Mouse (Mus musculus): ENCODE measurements around the gene Hipk1. TPM values are rescaled to one million over a fixed set of nuclear protein-coding genes. Genes with fewer than 3 reads are reported as not detected.

Hipk1 gene
- polyA plus RNA-seq, 1 experiment from 2014 or later, result 13.8 TPM

DNA sequence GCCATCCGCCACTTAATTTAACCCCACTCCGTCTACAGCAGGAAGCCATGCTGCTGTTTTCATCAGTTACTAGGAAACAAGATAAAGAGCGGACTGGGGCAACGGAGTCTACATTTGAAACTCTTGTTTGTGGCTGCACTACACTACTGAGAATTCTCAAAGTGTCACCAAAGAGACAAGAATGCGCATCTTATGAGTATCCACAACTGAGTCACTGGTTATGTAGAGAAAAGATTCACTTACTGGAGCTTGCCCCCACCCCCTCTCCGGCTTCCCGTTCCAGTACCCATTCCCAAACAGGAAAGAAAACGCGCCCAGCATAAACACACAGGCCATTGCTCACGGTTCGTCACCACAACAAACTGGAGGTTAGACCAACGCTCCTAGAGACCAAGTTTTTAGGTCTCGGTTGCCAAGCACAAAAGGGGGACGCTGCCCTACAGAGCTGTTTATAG, 1.4 kb downstream of the Hipk1 start:
- peak overlapping the region; percentile 97 for H3K4me3 ChIP-seq (ENCODE audit: low read depth, low read length)
- H3K27ac ChIP-seq (replicated peaks; ENCODE audit: low read depth, low read length), result no peak overlapping the region
- no peak for ATAC-seq (replicated peaks; ENCODE audit: insufficient number of reproducible peaks, low FRiP score, low TSS enrichment, low read depth)
- H3K4me2 ChIP-seq (ENCODE audit: low read depth, low read length), result peak overlapping the region; percentile 78
- H3K4me1 ChIP-seq (ENCODE audit: control insufficient read depth, insufficient read depth, low read length), result no peaks in the 10 kb centered on the region
- 3% methylated on average over 14 of the region's 14 CpGs for WGBS
- H3K9ac ChIP-seq (replicated peaks; ENCODE audit: low read length), result peak overlapping the region; percentile 96
- no peaks in the 10 kb centered on the region for H3K9me3 ChIP-seq (replicated peaks; ENCODE audit: control insufficient read depth, low read length)
- no peaks in the 10 kb centered on the region for H3K27me3 ChIP-seq (ENCODE audit: control insufficient read depth, insufficient read depth, low read length)
- peak; percentile 54 for DNase-seq (ENCODE audit: low spot score)
- no peaks in the 10 kb centered on the region for H3K36me3 ChIP-seq (replicated peaks; ENCODE audit: control insufficient read depth, insufficient read depth, low read depth, low read length)

DNA sequence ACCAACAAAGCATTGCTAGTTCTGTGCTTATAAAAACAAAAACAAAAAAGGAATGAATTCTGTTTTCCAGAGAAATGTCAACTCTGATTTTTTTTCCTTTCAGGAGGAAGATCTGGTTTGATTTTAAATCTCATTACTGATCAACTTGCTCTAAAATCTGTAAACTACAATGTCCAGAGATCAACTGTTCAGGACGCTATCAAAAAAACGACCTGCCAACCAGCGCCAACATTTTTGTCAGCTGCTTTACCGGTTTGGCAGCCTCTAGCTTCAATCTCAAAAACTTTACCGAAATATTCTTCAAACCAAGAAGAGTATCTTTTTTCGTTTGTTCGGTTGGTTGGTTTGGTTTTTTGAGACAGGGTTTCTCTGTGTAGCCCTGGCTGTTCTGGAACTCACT, 2.3 kb downstream of the Hipk1 start:
- no peaks in the 10 kb centered on the region for H3K4me1 ChIP-seq (ENCODE audit: control insufficient read depth, insufficient read depth, low read length)
- WGBS, result 82% methylated on average over 7 of the region's 7 CpGs
- no peaks in the 10 kb centered on the region for H3K36me3 ChIP-seq (replicated peaks; ENCODE audit: control insufficient read depth, insufficient read depth, low read depth, low read length)
- H3K9me3 ChIP-seq (replicated peaks; ENCODE audit: control insufficient read depth, low read length), result no peaks in the 10 kb centered on the region
- DNase-seq (ENCODE audit: low spot score), result no peak
- H3K4me2 ChIP-seq (ENCODE audit: low read depth, low read length), result no peak overlapping the region
- H3K4me3 ChIP-seq (ENCODE audit: low read depth, low read length), result no peak overlapping the region
- no peak overlapping the region for H3K9ac ChIP-seq (replicated peaks; ENCODE audit: low read length)
- no peaks in the 10 kb centered on the region for H3K27me3 ChIP-seq (ENCODE audit: control insufficient read depth, insufficient read depth, low read length)
- ATAC-seq (replicated peaks; ENCODE audit: insufficient number of reproducible peaks, low FRiP score, low TSS enrichment, low read depth), result no peak
- no peak overlapping the region for H3K27ac ChIP-seq (replicated peaks; ENCODE audit: low read depth, low read length)

- ATAC-seq (replicated peaks; ENCODE audit: insufficient number of reproducible peaks, low FRiP score, low TSS enrichment, low read depth) (no peak), DNase-seq (ENCODE audit: low spot score) (no peak)
- no peaks in the 10 kb centered on the region for H3K9me3 ChIP-seq (replicated peaks; ENCODE audit: control insufficient read depth, low read length)
- no peaks in the 10 kb centered on the region for H3K4me1 ChIP-seq (ENCODE audit: control insufficient read depth, insufficient read depth, low read length)
- 68% methylated on average over 7 of the region's 7 CpGs for WGBS
- no peak overlapping the region for H3K4me3 ChIP-seq (ENCODE audit: low read depth, low read length)
- no peak overlapping the region for H3K4me2 ChIP-seq (ENCODE audit: low read depth, low read length)
- no peak overlapping the region for H3K9ac ChIP-seq (replicated peaks; ENCODE audit: low read length)
- no peaks in the 10 kb centered on the region for H3K27me3 ChIP-seq (ENCODE audit: control insufficient read depth, insufficient read depth, low read length)
- H3K27ac ChIP-seq (replicated peaks; ENCODE audit: low read depth, low read length), result no peak overlapping the region
- H3K36me3 ChIP-seq (replicated peaks; ENCODE audit: control insufficient read depth, insufficient read depth, low read depth, low read length), result no peaks in the 10 kb centered on the region
Measured at GRCm38 (mm10) chr3:103787225-103787624, 4.1 kb downstream of the Hipk1 start.

DNA sequence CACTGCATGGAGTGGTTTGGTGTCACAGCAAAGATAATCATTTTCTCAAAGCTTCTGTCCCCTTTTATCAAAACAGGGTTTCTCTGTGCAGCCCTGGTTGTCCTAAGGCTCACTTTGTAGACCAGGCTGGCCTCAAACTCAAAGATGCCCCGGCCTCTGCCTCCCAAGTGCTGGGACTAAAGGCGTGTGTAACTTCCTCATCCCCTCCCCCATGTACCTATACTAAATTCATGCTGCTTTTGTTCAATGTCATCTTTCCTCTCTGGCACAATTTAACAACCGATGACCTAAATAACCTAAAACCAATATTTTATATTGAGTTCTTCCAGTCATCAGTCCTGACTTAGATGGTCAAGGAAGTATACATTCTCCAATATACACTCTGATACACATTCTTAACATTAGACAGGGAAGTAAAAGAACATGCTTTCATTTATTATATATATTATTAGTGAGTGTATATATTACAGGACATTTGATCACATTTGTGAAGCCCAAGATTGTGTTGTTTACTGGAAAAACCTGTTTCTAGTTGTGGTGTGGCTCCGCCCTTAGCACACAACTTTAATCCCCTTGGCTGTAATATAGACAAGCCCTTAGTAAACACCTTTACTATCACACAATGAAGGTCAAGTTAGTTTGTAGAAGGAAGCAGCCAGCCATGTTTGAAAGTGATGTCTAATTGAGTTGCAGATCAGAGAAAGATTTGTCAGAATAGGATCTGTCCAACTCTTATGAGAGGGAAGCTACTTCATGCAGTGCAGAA, 8.3 kb downstream of the Hipk1 start:
- no peak overlapping the region for H3K9ac ChIP-seq (replicated peaks; ENCODE audit: low read length)
- no peaks in the 10 kb centered on the region for H3K4me1 ChIP-seq (ENCODE audit: control insufficient read depth, insufficient read depth, low read length)
- H3K4me3 ChIP-seq (ENCODE audit: low read depth, low read length), result no peak overlapping the region
- WGBS, result 88% methylated on average over 4 of the region's 4 CpGs
- ATAC-seq (replicated peaks; ENCODE audit: insufficient number of reproducible peaks, low FRiP score, low TSS enrichment, low read depth) (no peak), DNase-seq (ENCODE audit: low spot score) (no peak)
- H3K27ac ChIP-seq (replicated peaks; ENCODE audit: low read depth, low read length), result no peak overlapping the region
- no peaks in the 10 kb centered on the region for H3K9me3 ChIP-seq (replicated peaks; ENCODE audit: control insufficient read depth, low read length)
- no peaks in the 10 kb centered on the region for H3K27me3 ChIP-seq (ENCODE audit: control insufficient read depth, insufficient read depth, low read length)
- no peaks in the 10 kb centered on the region for H3K36me3 ChIP-seq (replicated peaks; ENCODE audit: control insufficient read depth, insufficient read depth, low read depth, low read length)
- no peak overlapping the region for H3K4me2 ChIP-seq (ENCODE audit: low read depth, low read length)

GRCm38 (mm10) chr3:103780777-103781176, 10.6 kb downstream of the Hipk1 start:
- DNase-seq (ENCODE audit: low spot score) (no peak), ATAC-seq (replicated peaks; ENCODE audit: insufficient number of reproducible peaks, low FRiP score, low TSS enrichment, low read depth) (no peak)
- H3K4me3 ChIP-seq (ENCODE audit: low read depth, low read length), result no peak overlapping the region
- H3K9me3 ChIP-seq (replicated peaks; ENCODE audit: control insufficient read depth, low read length), result no peaks in the 10 kb centered on the region
- H3K27me3 ChIP-seq (ENCODE audit: control insufficient read depth, insufficient read depth, low read length), result no peaks in the 10 kb centered on the region
- H3K36me3 ChIP-seq (replicated peaks; ENCODE audit: control insufficient read depth, insufficient read depth, low read depth, low read length), result peaks cover 5% of the 10 kb centered on the region; the same call in 1 of the 2 replicates
- no peak overlapping the region for H3K9ac ChIP-seq (replicated peaks; ENCODE audit: low read length)
- no peak overlapping the region for H3K27ac ChIP-seq (replicated peaks; ENCODE audit: low read depth, low read length)
- H3K4me1 ChIP-seq (ENCODE audit: control insufficient read depth, insufficient read depth, low read length), result no peaks in the 10 kb centered on the region
- WGBS, result 74% methylated on average over 5 of the region's 5 CpGs
- H3K4me2 ChIP-seq (ENCODE audit: low read depth, low read length), result no peak overlapping the region

DNA sequence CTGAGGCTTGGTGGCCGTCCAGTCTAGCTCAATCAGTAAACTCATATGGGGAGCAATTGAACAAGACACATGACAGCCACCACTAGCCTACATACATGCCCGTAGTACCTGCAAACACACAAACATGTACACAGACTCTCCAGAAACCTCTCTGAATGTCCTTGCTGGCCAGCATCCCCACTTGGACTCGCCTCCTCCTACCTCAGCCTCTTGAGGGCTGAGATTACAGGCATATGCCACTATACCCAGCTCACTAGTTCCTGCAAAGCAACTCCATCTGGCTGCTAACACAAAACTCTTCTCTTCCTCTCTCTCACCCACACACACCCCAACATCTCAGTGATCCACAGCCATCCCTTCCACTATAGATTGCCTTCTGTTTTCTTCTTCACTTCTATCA, 11.1 kb downstream of the Hipk1 start:
- no peaks in the 10 kb centered on the region for H3K27me3 ChIP-seq (ENCODE audit: control insufficient read depth, insufficient read depth, low read length)
- no peak overlapping the region for H3K4me2 ChIP-seq (ENCODE audit: low read depth, low read length)
- H3K4me1 ChIP-seq (ENCODE audit: control insufficient read depth, insufficient read depth, low read length), result no peaks in the 10 kb centered on the region
- H3K9ac ChIP-seq (replicated peaks; ENCODE audit: low read length), result no peak overlapping the region
- no peak overlapping the region for H3K27ac ChIP-seq (replicated peaks; ENCODE audit: low read depth, low read length)
- no peak for ATAC-seq (replicated peaks; ENCODE audit: insufficient number of reproducible peaks, low FRiP score, low TSS enrichment, low read depth)
- DNase-seq (ENCODE audit: low spot score), result no peak
- H3K4me3 ChIP-seq (ENCODE audit: low read depth, low read length), result no peak overlapping the region
- no peaks in the 10 kb centered on the region for H3K9me3 ChIP-seq (replicated peaks; ENCODE audit: control insufficient read depth, low read length)
- WGBS, result 85% methylated on average over 3 of the region's 3 CpGs
- H3K36me3 ChIP-seq (replicated peaks; ENCODE audit: control insufficient read depth, insufficient read depth, low read depth, low read length), result peaks cover 5% of the 10 kb centered on the region; the same call in 1 of the 2 replicates

- Histone ChIP-seq H3K4me2 (ENCODE audit: low read depth, low read length) (no peak overlapping the region), H3K4me3 (ENCODE audit: low read depth, low read length) (no peak overlapping the region), H3K9ac (replicated peaks; ENCODE audit: low read length) (no peak overlapping the region), H3K4me1 (ENCODE audit: control insufficient read depth, insufficient read depth, low read length) (no peaks in the 10 kb centered on the region), H3K36me3 (replicated peaks; ENCODE audit: control insufficient read depth, insufficient read depth, low read depth, low read length) (peaks cover 5% of the 10 kb centered on the region; the same call in 1 of the 2 replicates), H3K27ac (replicated peaks; ENCODE audit: low read depth, low read length) (no peak overlapping the region), H3K9me3 (replicated peaks; ENCODE audit: control insufficient read depth, low read length) (no peaks in the 10 kb centered on the region), H3K27me3 (ENCODE audit: control insufficient read depth, insufficient read depth, low read length) (no peaks in the 10 kb centered on the region)
- ATAC-seq (replicated peaks; ENCODE audit: insufficient number of reproducible peaks, low FRiP score, low TSS enrichment, low read depth) (no peak), DNase-seq (ENCODE audit: low spot score) (no peak)
- 86% methylated on average over 7 of the region's 7 CpGs for WGBS
Measured at GRCm38 (mm10) chr3:103779183-103779582, 12.2 kb downstream of the Hipk1 start.

- H3K4me1 ChIP-seq (ENCODE audit: control insufficient read depth, insufficient read depth, low read length), result no peaks in the 10 kb centered on the region
- no peak overlapping the region for H3K9ac ChIP-seq (replicated peaks; ENCODE audit: low read length)
- no peak overlapping the region for H3K4me2 ChIP-seq (ENCODE audit: low read depth, low read length)
- ATAC-seq (replicated peaks; ENCODE audit: insufficient number of reproducible peaks, low FRiP score, low TSS enrichment, low read depth) (no peak), DNase-seq (ENCODE audit: low spot score) (no peak)
- H3K9me3 ChIP-seq (replicated peaks; ENCODE audit: control insufficient read depth, low read length), result no peaks in the 10 kb centered on the region
- WGBS, result 81% methylated on average over 6 of the region's 6 CpGs
- no peak overlapping the region for H3K4me3 ChIP-seq (ENCODE audit: low read depth, low read length)
- no peaks in the 10 kb centered on the region for H3K27me3 ChIP-seq (ENCODE audit: control insufficient read depth, insufficient read depth, low read length)
- H3K27ac ChIP-seq (replicated peaks; ENCODE audit: low read depth, low read length), result no peak overlapping the region
- H3K36me3 ChIP-seq (replicated peaks; ENCODE audit: control insufficient read depth, insufficient read depth, low read depth, low read length), result peaks cover 5% of the 10 kb centered on the region; the same call in 1 of the 2 replicates
Measured at GRCm38 (mm10) chr3:103778660-103779059, 12.7 kb downstream of the Hipk1 start.

Data from embryonic facial prominence, embryonic 11.5 days (tissue).